Mouse (Mus musculus): Measurements from ENCODE around the gene 1700015G11Rik.

GRCm38 (mm10) chr7:52055831-52056230 lies 40.3 kb upstream of the 1700015G11Rik start:
- TF ChIP-seq POLR2A (IDR thresholded peaks at IDR 0.05; ENCODE audit: borderline replicate concordance, insufficient read depth, low read length), result no peak
- no peak for TF ChIP-seq CTCF (IDR thresholded peaks at IDR 0.05; ENCODE audit: borderline replicate concordance, insufficient read depth, low read depth, low read length)

All from cerebellum, adult 2 months (tissue).